9 mouse cellular contexts compared by ENCODE assay signal in genomic region chr14:116559990-116560389, GRCm38 (mm10).
DNase-seq lines count a peak whose midpoint lies in the region; ATAC-seq and TF ChIP-seq lines count a peak whose summit lies in the region.
"Had no signal": no experiment of that assay in that cellular context is flagged by ENCODE, and none has a peak within 500 bp of the region (broad histone marks: within the 10 kb centered on the region; RNA-seq: fewer than 3 reads in every experiment).

No protein-coding gene starts in this region.

- H3K9ac ChIP-seq in heart, embryonic 12.5 days: no peak overlapping the region
- no peak overlapping the region for H3K9ac ChIP-seq in ES-E14 (ENCODE audit: insufficient read depth, low read depth, low read length, poor library complexity, severe bottlenecking)
- H3K9ac ChIP-seq in embryonic facial prominence, embryonic 12.5 days: no peak overlapping the region
- H3K9ac ChIP-seq: neural tube, embryonic 13.5 days had no signal

- H3K36me3 ChIP-seq in heart, embryonic 12.5 days: no peaks in the 10 kb centered on the region
- no peaks in the 10 kb centered on the region for H3K36me3 ChIP-seq in ES-E14 (ENCODE audit: control insufficient read depth, insufficient read depth, low read length, poor library complexity, severe bottlenecking)
- no peaks in the 10 kb centered on the region for H3K36me3 ChIP-seq in embryonic facial prominence, embryonic 12.5 days
- H3K36me3 ChIP-seq: neural tube, embryonic 13.5 days had no signal

- no peak for ATAC-seq in heart, embryonic 12.5 days (ENCODE audit: insufficient number of reproducible peaks, low FRiP score)
- ATAC-seq in embryonic facial prominence, embryonic 12.5 days (ENCODE audit: insufficient number of reproducible peaks, insufficient read depth, low FRiP score, low TSS enrichment): peak; percentile 72; the same call in 1 of the 2 replicates
- no peak for ATAC-seq in granulocyte monocyte progenitor cell, adult 5-6 weeks (replicated peaks; ENCODE audit: poor library complexity, severe bottlenecking)

- H3K27ac ChIP-seq in heart, embryonic 12.5 days (ENCODE audit: poor library complexity, severe bottlenecking): no peak overlapping the region
- no peak overlapping the region for H3K27ac ChIP-seq in ES-E14 (ENCODE audit: insufficient read depth, low read depth, low read length, poor library complexity, severe bottlenecking)
- no peak overlapping the region for H3K27ac ChIP-seq in embryonic facial prominence, embryonic 12.5 days
- H3K27ac ChIP-seq: neural tube, embryonic 13.5 days had no signal

- 34% methylated on average over 1 of the region's 1 CpGs for WGBS in heart, embryonic 12.5 days
- 31% methylated on average over 1 of the region's 1 CpGs for WGBS in embryonic facial prominence, embryonic 12.5 days

- H3K4me1 ChIP-seq in heart, embryonic 12.5 days (replicated peaks): no peaks in the 10 kb centered on the region
- H3K4me1 ChIP-seq in ES-E14 (ENCODE audit: control insufficient read depth in 2 of 2, insufficient read depth in 2 of 2, low read length in 2 of 2, poor library complexity in 1 of 2): no peaks in the 10 kb centered on the region
- no peaks in the 10 kb centered on the region for H3K4me1 ChIP-seq in embryonic facial prominence, embryonic 12.5 days

- H3K9me3 ChIP-seq in heart, embryonic 12.5 days (replicated peaks): 0 out of 2 replicates have a peak, but pooled peaks cover 2% of the 10 kb centered on the region
- H3K9me3 ChIP-seq in ES-E14 (ENCODE audit: control insufficient read depth, insufficient read depth, low read depth, low read length): no peaks in the 10 kb centered on the region
- H3K9me3 ChIP-seq in embryonic facial prominence, embryonic 12.5 days: no peaks in the 10 kb centered on the region
- H3K9me3 ChIP-seq: neural tube, embryonic 13.5 days had no signal

- peak; percentile 6 for DNase-seq in heart, adult 8-10 months (ENCODE audit: low spot score)
- peak; percentile 19 for DNase-seq in ES-E14 (ENCODE audit: low read depth, low spot score)
- DNase-seq in kidney, adult 9 months: peak; percentile 54
- no peak for DNase-seq in urinary bladder, postnatal 36 days (ENCODE audit: low spot score in 2 of 2)
- no peak for DNase-seq in right cerebral cortex, postnatal 36 days (ENCODE audit: low spot score in 2 of 2)

- no peak overlapping the region for H3K4me3 ChIP-seq in heart, embryonic 12.5 days
- H3K4me3 ChIP-seq in ES-E14 (ENCODE audit: insufficient read depth in 1 of 2, low read depth in 1 of 2, low read length in 2 of 2, poor library complexity in 1 of 2, severe bottlenecking in 1 of 2): no peak overlapping the region
- H3K4me3 ChIP-seq in embryonic facial prominence, embryonic 12.5 days: no peak overlapping the region
- H3K4me3 ChIP-seq: neural tube, embryonic 13.5 days had no signal

- H3K4me2 ChIP-seq in heart, embryonic 12.5 days: no peak overlapping the region
- H3K4me2 ChIP-seq in embryonic facial prominence, embryonic 12.5 days (replicated peaks): no peak overlapping the region
- H3K4me2 ChIP-seq: neural tube, embryonic 13.5 days had no signal

- H3K27me3 ChIP-seq in heart, embryonic 12.5 days (replicated peaks): no peaks in the 10 kb centered on the region
- no peaks in the 10 kb centered on the region for H3K27me3 ChIP-seq in embryonic facial prominence, embryonic 12.5 days
- H3K27me3 ChIP-seq: neural tube, embryonic 13.5 days had no signal

- in situ Hi-C loops in ES-E14 (cut with MboI; ENCODE audit: low sequenced_read_pairs in 2 of 2, unreplicated experiment in 2 of 2): no loop called here

TF ChIP-seq in ES-E14, 5 proteins besides CTCF, POLR2A, EP300 and RAD21:
- no peak for TF ChIP-seq ZNF384 (IDR thresholded peaks at IDR 0.05; ENCODE audit: low read depth, low read length)
- peak; percentile 49; the same call in 1 of the 2 replicates for TF ChIP-seq ZC3H11A (IDR thresholded peaks at IDR 0.05; ENCODE audit: borderline replicate concordance, low read depth, low read length)

Comparison
In these comparisons a context has a peak if more than half of its experiments do, and no peak if none do; other contexts are left out.
1. DNase-seq: peak in heart, adult 8-10 months (single experiment), ES-E14 (single experiment) and kidney, adult 9 months (single experiment); none in urinary bladder, postnatal 36 days (0 of 2) and right cerebral cortex, postnatal 36 days (0 of 2).